Mouse (Mus musculus): ENCODE results near the gene Mindy2. TPM values are rescaled to one million over a fixed set of nuclear protein-coding genes. Genes with fewer than 3 reads are reported as not detected.

Gene Mindy2
- polyA plus RNA-seq, 1 experiment from 2014 or later = 11.1 TPM

DNA sequence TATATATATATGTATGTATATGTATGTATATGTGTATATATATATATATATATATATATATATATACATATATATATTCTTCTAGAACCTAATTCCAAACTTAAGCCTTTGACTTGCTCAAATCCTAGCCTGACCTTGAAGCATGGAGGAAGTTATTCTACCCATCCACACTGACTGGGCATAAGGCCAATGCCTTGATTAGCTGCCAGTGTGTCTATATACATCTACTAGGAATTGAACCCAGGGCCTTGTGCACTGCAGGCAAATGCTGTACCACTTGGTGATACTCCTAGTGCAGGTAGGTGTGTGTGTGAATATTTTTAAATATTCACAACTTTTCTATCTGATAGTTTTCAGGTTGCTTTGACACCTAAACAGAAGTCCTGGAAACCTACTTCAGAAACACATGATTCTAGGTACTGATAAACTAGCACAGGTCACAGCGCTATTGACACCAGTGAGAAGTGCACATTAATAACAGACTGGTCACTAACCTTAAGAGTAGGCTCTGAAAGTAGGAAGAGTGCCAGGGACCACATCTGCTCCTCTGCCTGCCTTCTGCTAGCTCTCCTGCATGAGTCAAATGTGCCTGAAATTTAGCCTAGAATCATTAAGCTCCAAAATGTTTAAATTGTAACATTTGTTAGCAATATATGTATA is 54.7 kb downstream of the Mindy2 start:
- Histone ChIP-seq H3K4me3 (replicated peaks) (no peak overlapping the region), H3K27ac (no peak overlapping the region), H3K9ac (no peak overlapping the region), H3K9me3 (no peaks in the 10 kb centered on the region), H3K4me1 (replicated peaks) (no peaks in the 10 kb centered on the region), H3K4me2 (replicated peaks) (no peak overlapping the region), H3K27me3 (replicated peaks) (no peaks in the 10 kb centered on the region), H3K36me3 (peaks cover 14% of the 10 kb centered on the region)
- WGBS = 93% methylated on average over 1 of the region's 1 CpGs
- ATAC-seq = no peak

DNA sequence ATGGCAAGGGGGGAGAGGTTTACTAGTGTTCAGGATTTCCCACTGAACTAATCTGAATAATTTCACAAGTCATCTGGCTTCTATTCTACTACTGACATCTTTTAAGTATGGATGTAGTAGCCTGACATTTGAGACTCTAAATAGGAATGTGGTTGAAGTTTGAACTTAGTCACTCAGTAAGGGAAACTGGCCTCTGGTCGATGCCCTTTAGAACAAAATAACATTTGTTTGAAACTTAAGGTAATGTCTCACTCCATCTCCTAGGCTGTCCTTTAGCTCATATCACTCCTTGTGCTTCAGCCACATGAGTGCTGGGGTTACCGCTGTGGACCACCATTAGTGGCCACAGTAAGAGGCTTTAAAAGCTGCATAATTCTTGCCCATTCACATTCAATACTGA is 58.7 kb downstream of the Mindy2 start:
- 88% methylated on average over 2 of the region's 2 CpGs for WGBS
- no peak overlapping the region for H3K9ac ChIP-seq
- H3K4me1 ChIP-seq (replicated peaks) = no peaks in the 10 kb centered on the region
- H3K27me3 ChIP-seq (replicated peaks) = no peaks in the 10 kb centered on the region
- no peak overlapping the region for H3K4me2 ChIP-seq (replicated peaks)
- H3K9me3 ChIP-seq = no peaks in the 10 kb centered on the region
- H3K36me3 ChIP-seq = 0 out of 2 replicates have a peak, but pooled peaks cover 12% of the 10 kb centered on the region
- H3K4me3 ChIP-seq (replicated peaks) = no peak overlapping the region
- ATAC-seq = no peak
- no peak overlapping the region for H3K27ac ChIP-seq

DNA sequence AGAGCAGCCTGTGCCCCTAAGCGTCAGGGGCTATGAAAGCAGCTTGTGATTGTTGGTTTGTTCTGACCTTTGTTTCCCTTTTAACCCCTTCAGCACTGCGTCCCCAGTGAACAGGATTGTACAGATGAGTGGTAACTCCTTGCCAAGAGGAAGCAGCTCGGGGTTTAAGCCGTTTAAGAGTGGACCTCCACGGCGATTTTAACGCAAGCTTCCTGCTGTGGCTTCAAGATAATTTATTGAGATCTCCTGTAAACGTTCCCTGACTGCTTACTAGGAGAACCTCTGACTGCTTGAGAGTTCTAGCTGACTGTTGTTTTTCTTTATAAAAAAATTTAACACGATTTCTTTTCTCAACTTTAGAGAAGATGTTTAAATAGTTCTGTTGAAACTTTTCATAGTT is 65.5 kb downstream of the Mindy2 start:
- Histone ChIP-seq H3K4me2 (replicated peaks) (no peak overlapping the region), H3K27ac (no peak overlapping the region), H3K4me1 (replicated peaks) (no peaks in the 10 kb centered on the region), H3K9me3 (no peaks in the 10 kb centered on the region), H3K4me3 (replicated peaks) (no peak overlapping the region), H3K9ac (no peak overlapping the region), H3K27me3 (replicated peaks) (no peaks in the 10 kb centered on the region), H3K36me3 (peaks cover 44% of the 10 kb centered on the region)
- WGBS = 54% methylated on average over 9 of the region's 9 CpGs
- ATAC-seq = no peak

DNA sequence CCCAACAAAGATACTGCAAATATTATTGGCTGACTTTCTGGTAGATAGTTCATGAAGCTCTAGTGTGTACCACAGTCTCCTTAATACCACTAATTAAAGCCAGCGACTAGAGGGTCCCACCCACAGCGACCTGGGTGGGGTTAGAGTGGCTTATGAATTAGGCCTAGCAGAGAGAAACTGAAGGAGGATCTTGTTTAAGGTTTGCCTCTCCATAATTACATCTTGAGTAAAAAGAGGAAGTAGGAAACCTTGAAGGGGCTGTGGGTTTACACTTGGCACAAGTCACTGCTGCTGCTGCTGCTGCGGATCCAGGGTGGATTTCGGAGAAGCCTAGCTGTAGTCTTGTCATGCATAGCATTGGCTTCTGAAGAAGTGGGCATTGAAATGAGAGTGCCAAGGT is 66.2 kb downstream of the Mindy2 start:
- H3K27ac ChIP-seq = no peak overlapping the region
- H3K36me3 ChIP-seq = peaks cover 51% of the 10 kb centered on the region
- no peaks in the 10 kb centered on the region for H3K9me3 ChIP-seq
- WGBS = 86% methylated on average over 4 of the region's 4 CpGs
- H3K4me1 ChIP-seq (replicated peaks) = no peaks in the 10 kb centered on the region
- ATAC-seq = no peak
- H3K9ac ChIP-seq = no peak overlapping the region
- H3K4me3 ChIP-seq (replicated peaks) = no peak overlapping the region
- no peak overlapping the region for H3K4me2 ChIP-seq (replicated peaks)
- no peaks in the 10 kb centered on the region for H3K27me3 ChIP-seq (replicated peaks)

DNA sequence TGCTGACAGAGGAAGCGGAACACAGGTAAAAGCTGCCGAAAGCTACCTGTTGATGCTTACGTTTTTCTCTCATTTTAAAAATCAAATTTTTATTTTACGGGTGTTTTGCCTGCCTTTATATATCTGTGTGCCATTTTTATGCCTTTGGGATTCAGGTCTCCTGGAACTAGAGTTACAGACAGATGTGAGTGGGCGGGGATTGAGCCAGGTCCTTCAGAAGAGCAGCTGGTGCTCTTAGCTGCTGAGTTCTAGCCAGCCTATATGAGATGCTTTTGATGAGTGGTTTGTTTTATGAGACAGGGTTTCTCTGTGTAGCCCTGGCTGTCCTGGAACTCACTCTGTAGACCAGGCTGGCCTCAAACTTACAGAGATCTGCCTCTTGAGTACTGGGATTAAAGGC is 69.8 kb downstream of the Mindy2 start:
- Histone ChIP-seq H3K27ac (no peak overlapping the region), H3K36me3 (peaks cover 50% of the 10 kb centered on the region), H3K9me3 (no peaks in the 10 kb centered on the region), H3K4me3 (replicated peaks) (no peak overlapping the region), H3K27me3 (replicated peaks) (no peaks in the 10 kb centered on the region), H3K4me2 (replicated peaks) (no peak overlapping the region), H3K4me1 (replicated peaks) (no peaks in the 10 kb centered on the region), H3K9ac (no peak overlapping the region)
- no peak for ATAC-seq
- 91% methylated on average over 5 of the region's 5 CpGs for WGBS

DNA sequence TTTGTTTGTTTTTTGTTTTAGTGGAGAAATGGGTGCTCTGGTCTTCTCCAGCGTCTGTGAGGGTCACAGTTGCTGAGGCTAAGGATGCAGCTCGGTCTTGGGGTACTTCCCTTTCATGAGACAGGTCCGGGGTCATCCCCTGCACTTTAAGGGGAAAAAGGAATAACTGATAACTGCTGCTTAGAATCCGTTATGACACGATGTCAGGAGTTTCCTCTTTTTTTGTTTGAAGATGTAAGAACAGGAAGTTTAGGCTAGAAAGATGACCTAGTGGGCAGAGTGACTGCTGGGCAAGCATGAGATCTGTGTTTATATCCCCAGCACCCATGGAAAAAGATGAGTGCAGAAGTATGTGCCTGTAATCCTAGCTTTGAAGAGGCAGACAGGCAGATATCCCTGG is 71.8 kb downstream of the Mindy2 start:
- Histone ChIP-seq H3K4me1 (replicated peaks) (no peaks in the 10 kb centered on the region), H3K36me3 (peaks cover 48% of the 10 kb centered on the region), H3K9me3 (no peaks in the 10 kb centered on the region), H3K4me2 (replicated peaks) (no peak overlapping the region), H3K4me3 (replicated peaks) (no peak overlapping the region), H3K27me3 (replicated peaks) (no peaks in the 10 kb centered on the region), H3K27ac (no peak overlapping the region), H3K9ac (no peak overlapping the region)
- no peak for ATAC-seq
- WGBS = 63% methylated on average over 5 of the region's 5 CpGs

DNA sequence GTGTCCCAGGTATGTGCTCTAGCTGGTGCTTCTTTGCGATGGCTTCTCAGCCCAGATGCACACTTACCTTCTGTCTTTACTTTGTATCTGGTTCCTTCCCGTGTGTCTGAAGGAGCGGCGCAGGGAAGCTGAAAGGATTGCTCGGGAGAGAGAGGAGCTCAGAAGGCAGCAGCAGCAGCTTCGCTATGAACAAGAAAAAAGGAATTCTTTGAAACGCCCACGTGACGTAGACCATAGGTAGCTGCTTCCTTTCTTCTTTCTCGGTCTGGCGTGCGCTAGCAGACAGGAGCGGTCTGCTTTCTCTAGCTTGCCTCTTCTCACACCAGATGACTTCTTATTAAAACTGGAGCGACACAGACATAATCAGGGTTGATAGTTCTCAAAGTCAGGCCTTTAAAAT is 72.3 kb downstream of the Mindy2 start:
- Histone ChIP-seq H3K27ac (no peak overlapping the region), H3K27me3 (replicated peaks) (no peaks in the 10 kb centered on the region), H3K36me3 (peaks cover 44% of the 10 kb centered on the region), H3K9me3 (no peaks in the 10 kb centered on the region), H3K9ac (no peak overlapping the region), H3K4me1 (replicated peaks) (no peaks in the 10 kb centered on the region), H3K4me3 (replicated peaks) (no peak overlapping the region), H3K4me2 (replicated peaks) (no peak overlapping the region)
- WGBS = 78% methylated on average over 14 of the region's 14 CpGs
- no peak for ATAC-seq

DNA sequence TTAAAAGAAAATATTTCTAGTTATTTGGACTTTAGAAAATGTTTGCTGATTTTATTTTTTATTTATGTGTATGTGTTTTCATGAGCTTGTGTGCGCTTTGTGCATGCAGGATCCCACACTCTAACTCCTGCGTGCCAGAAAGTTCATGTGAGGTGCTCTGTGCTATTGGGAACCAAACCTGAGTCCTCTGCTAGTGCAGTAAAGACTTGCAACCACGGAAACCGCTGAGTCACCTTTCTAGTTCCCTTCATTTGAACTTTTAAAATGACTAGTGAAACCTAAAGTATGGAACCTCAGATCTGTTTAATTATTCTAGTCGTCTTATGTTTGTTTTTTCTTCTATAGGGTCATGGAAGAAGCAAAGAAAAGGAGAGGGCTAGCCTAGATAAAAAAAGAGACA is 76.0 kb downstream of the Mindy2 start:
- no peak overlapping the region for H3K9ac ChIP-seq
- H3K27ac ChIP-seq = no peak overlapping the region
- peaks cover 18% of the 10 kb centered on the region for H3K36me3 ChIP-seq
- H3K4me2 ChIP-seq (replicated peaks) = no peak overlapping the region
- no peaks in the 10 kb centered on the region for H3K9me3 ChIP-seq
- H3K4me1 ChIP-seq (replicated peaks) = no peaks in the 10 kb centered on the region
- 87% methylated on average over 5 of the region's 5 CpGs for WGBS
- ATAC-seq = no peak
- no peak overlapping the region for H3K4me3 ChIP-seq (replicated peaks)
- H3K27me3 ChIP-seq (replicated peaks) = no peaks in the 10 kb centered on the region

DNA sequence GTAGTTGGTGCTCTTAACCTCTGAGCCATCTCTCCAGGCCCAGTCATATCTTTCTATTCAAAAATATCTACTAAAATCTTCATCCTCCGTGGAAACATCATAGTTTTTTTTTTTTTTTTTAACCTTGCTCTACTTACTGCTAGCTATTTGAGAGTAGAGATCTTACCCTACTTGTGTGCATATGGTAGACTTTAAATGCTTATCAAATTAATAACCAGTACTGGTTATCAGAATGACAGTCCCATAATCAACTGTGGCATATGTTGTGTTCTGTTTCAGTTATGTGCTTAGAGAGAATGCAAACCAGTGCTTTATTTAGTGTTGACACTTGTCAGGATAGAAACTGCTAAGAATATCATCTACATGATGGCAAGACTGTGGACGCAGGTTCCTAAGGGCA is 78.9 kb downstream of the Mindy2 start:
- Histone ChIP-seq H3K27ac (no peak overlapping the region), H3K4me3 (replicated peaks) (no peak overlapping the region), H3K9ac (no peak overlapping the region), H3K27me3 (replicated peaks) (no peaks in the 10 kb centered on the region), H3K4me1 (replicated peaks) (no peaks in the 10 kb centered on the region), H3K36me3 (peaks cover 9% of the 10 kb centered on the region), H3K4me2 (replicated peaks) (no peak overlapping the region), H3K9me3 (no peaks in the 10 kb centered on the region)
- no peak for ATAC-seq
- 82% methylated on average over 2 of the region's 2 CpGs for WGBS

DNA sequence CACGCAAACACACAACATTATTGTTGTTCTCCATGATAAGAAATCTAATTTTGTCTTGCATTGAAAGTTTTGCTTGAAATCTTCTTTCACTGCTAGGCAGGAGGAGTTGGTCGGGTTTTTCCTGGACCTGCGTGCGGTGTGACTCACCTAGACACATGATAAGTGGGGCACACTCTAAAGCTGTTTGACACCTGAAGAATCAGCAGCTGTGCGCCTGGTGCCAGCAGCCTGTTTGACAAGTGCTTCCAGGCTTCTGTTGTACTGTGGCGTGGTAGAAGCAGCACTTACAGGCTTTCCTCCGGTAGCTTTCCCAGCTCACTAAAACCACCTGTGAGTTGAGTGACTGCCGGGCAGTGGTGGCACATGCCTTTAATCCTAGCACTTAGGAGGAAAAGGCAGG is 86.6 kb downstream of the Mindy2 start:
- H3K36me3 ChIP-seq = 0 out of 2 replicates have a peak, but pooled peaks cover 4% of the 10 kb centered on the region
- no peaks in the 10 kb centered on the region for H3K27me3 ChIP-seq (replicated peaks)
- no peak overlapping the region for H3K4me3 ChIP-seq (replicated peaks)
- no peak overlapping the region for H3K9ac ChIP-seq
- WGBS = 81% methylated on average over 8 of the region's 8 CpGs
- no peak overlapping the region for H3K4me2 ChIP-seq (replicated peaks)
- no peaks in the 10 kb centered on the region for H3K9me3 ChIP-seq
- ATAC-seq = peak; percentile 43; the same call in 1 of the 2 replicates
- H3K27ac ChIP-seq = no peak overlapping the region
- no peaks in the 10 kb centered on the region for H3K4me1 ChIP-seq (replicated peaks)

DNA sequence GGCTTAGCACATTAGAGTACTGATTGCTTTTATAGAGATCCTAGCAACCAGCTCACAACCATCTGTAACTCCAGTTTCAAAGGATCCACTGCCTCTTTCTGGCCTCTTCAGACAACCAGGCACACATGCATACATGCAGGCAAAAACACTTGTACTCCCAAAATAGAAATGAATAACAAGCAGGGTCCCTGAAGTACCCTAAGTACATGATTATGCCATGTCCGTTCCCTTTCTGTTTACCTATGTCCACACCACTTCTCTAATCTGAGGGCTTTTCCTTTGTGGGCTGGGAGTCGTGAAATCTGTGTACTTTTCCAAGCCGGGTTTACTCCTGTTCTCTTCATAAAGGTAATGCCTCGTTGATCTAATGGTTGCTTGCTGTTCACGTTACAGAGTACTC is 89.3 kb downstream of the Mindy2 start:
- ATAC-seq = no peak
- no peaks in the 10 kb centered on the region for H3K36me3 ChIP-seq
- WGBS = 77% methylated on average over 5 of the region's 5 CpGs
- H3K9me3 ChIP-seq = no peaks in the 10 kb centered on the region
- no peaks in the 10 kb centered on the region for H3K27me3 ChIP-seq (replicated peaks)
- H3K4me2 ChIP-seq (replicated peaks) = no peak overlapping the region
- H3K9ac ChIP-seq = no peak overlapping the region
- H3K27ac ChIP-seq = no peak overlapping the region
- H3K4me3 ChIP-seq (replicated peaks) = no peak overlapping the region
- H3K4me1 ChIP-seq (replicated peaks) = no peaks in the 10 kb centered on the region

DNA sequence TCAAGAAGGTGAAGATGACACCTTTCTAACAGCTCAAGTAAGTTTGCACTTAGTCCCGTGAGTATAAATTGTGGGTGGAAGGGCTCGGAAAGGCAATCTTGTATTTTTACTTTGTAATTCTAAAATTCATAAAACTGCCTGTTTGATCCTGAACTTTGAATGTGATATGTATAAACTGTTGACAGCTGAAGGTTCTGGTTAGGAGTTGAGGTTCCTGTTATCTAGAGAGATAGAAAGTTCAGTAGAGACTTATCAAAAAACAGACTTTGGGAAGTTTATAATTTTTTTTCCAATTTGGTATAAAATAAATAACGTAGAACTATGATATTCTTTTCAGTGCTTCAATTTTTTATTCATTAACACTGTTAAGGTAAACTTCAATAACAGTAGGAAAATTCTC is 94.1 kb downstream of the Mindy2 start:
- Histone ChIP-seq H3K4me1 (replicated peaks) (no peaks in the 10 kb centered on the region), H3K4me2 (replicated peaks) (no peak overlapping the region), H3K36me3 (no peaks in the 10 kb centered on the region), H3K9me3 (no peaks in the 10 kb centered on the region), H3K9ac (no peak overlapping the region), H3K27ac (no peak overlapping the region), H3K4me3 (replicated peaks) (no peak overlapping the region), H3K27me3 (replicated peaks) (no peaks in the 10 kb centered on the region)
- ATAC-seq = no peak
- WGBS = 94% methylated on average over 3 of the region's 3 CpGs

DNA sequence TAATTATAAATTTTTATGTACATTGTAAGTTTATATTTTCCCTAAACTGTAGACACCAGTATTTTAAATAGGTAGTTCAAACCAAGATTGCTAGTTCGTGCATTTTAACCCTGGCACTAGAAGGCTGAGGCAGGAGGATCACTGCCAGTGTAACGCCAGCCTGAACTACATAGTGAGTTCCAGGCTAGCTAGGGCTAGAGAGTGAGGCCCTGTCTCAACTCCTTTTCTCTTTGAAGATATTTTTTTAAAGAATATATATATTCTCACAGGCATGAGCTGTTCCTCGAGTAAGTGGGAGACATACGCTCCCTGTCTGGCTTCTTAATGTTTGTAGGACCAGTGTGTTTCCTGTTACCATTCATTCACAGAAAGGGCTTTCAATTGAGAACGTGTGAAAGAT is 100.2 kb downstream of the Mindy2 start:
- no peak overlapping the region for H3K27ac ChIP-seq
- H3K36me3 ChIP-seq = peaks cover 9% of the 10 kb centered on the region
- H3K4me3 ChIP-seq (replicated peaks) = no peak overlapping the region
- H3K4me2 ChIP-seq (replicated peaks) = no peak overlapping the region
- H3K27me3 ChIP-seq (replicated peaks) = no peaks in the 10 kb centered on the region
- no peak overlapping the region for H3K9ac ChIP-seq
- no peaks in the 10 kb centered on the region for H3K9me3 ChIP-seq
- 91% methylated on average over 5 of the region's 5 CpGs for WGBS
- no peaks in the 10 kb centered on the region for H3K4me1 ChIP-seq (replicated peaks)
- ATAC-seq = no peak

All from intestine, embryonic 15.5 days (tissue).